In the genomic region with DNA sequence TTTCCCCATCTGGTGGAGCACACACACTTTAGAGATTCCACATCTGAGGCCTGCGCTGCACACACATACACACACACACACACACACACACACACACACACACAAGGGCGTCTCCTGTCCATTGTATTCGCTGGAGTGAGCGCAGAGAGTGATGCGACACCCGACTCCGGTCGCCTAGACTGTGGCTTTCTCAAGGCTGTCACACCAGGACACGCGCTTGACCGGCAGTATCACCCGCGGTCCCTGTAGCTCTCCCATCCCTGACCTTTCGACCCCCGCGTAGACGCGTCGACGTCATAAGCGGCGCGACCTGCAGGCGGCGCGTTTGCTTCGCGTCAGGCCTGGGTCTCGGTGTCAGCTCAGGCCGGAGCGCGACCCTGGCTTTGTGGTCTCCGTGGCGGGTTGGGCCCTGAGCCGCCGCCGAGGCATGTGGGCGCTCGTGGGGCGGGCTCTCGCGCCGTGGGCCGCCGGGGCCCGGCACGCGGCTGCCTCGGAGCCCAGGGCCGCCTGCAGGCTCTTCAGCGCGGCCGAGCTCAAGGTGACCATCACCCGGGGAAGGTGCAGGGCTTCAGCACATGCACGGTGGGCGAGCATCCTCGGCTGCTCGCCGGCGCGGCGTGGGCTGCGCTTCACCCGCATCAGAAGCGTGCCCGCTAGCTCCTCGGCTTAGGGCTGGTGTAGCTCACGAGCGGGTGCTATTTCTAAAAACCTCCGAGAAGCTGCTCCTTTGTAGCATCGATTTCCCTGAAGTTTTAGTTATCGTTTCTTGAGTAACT, we compare ENCODE assay signal across 7 mouse cellular contexts. TPM values are rescaled to one million over a fixed set of nuclear protein-coding genes. Genes with fewer than 3 reads are reported as not detected.
DNase-seq lines count a peak whose midpoint lies in the region; ATAC-seq lines count a peak whose summit lies in the region.

A gene (plus strand): TSS at position 296 of the 776 bp plus-strand sequence.

- peak within 1 kb of the TSS; percentile 59 for H3K4me2 ChIP-seq in intestine, embryonic 16.5 days (ENCODE audit: low read depth, low read length)
- H3K4me2 ChIP-seq in midbrain, embryonic 11.5 days: peak within 1 kb of the TSS; percentile 64

- H3K27ac ChIP-seq in intestine, embryonic 16.5 days (ENCODE audit: low read length): peak within 1 kb of the TSS; percentile 81
- peak within 1 kb of the TSS; percentile 60 for H3K27ac ChIP-seq in midbrain, embryonic 11.5 days (ENCODE audit: low read depth, low read length)

- intact Hi-C loops in left cerebral cortex, postnatal 36 days (cut with DNase I): no loop called here

- peak within 1 kb of the TSS; percentile 84 for H3K4me3 ChIP-seq in intestine, embryonic 16.5 days (ENCODE audit: low read length)
- H3K4me3 ChIP-seq in midbrain, embryonic 11.5 days (ENCODE audit: low read depth, low read length): peak within 1 kb of the TSS; percentile 89

- WGBS in intestine, embryonic 16.5 days: under 1% methylated on average over 72 of the region's 72 CpGs
- 1% methylated on average over 72 of the region's 72 CpGs for WGBS in midbrain, embryonic 11.5 days

- no peaks in the 10 kb centered on the region for H3K27me3 ChIP-seq in intestine, embryonic 16.5 days (replicated peaks; ENCODE audit: control insufficient read depth, insufficient read depth, low read length)
- no peaks in the 10 kb centered on the region for H3K27me3 ChIP-seq in midbrain, embryonic 11.5 days (ENCODE audit: control insufficient read depth, insufficient read depth, low read length)

- DNase-seq in adrenal gland, adult 2 months: peak; percentile 96
- DNase-seq in embryo, embryonic 11.5 days (ENCODE audit: low read depth, low spot score): peak; percentile 88
- peak; percentile 92 to 94 for DNase-seq in gastrocnemius, postnatal 4 days (ENCODE audit: low spot score in 2 of 2)
- peak; percentile 96 to 98 for DNase-seq in left cerebral cortex, postnatal 36 days (ENCODE audit: low spot score in 2 of 2)
- DNase-seq in midbrain, embryonic 11.5 days (ENCODE audit: low spot score, missing footprints): peak; percentile 100
- DNase-seq in skeletal muscle tissue, adult 2 months (ENCODE audit: low read depth, low spot score): peak; percentile 92

- H3K9ac ChIP-seq in intestine, embryonic 16.5 days (ENCODE audit: low read depth, low read length): peak within 1 kb of the TSS; percentile 96
- H3K9ac ChIP-seq in midbrain, embryonic 11.5 days (ENCODE audit: low read length): peak within 1 kb of the TSS; percentile 97

- peak; percentile 99 for ATAC-seq in intestine, embryonic 16.5 days
- peak; percentile 96 for ATAC-seq in midbrain, embryonic 11.5 days (ENCODE audit: low FRiP score)

- H3K9me3 ChIP-seq in intestine, embryonic 16.5 days (ENCODE audit: control insufficient read depth, low read length): no peaks in the 10 kb centered on the region
- H3K9me3 ChIP-seq in midbrain, embryonic 11.5 days (ENCODE audit: control insufficient read depth, low read length): no peaks in the 10 kb centered on the region

- no peaks in the 10 kb centered on the region for H3K36me3 ChIP-seq in intestine, embryonic 16.5 days (ENCODE audit: control insufficient read depth, insufficient read depth, low read length)
- no peaks in the 10 kb centered on the region for H3K36me3 ChIP-seq in midbrain, embryonic 11.5 days (ENCODE audit: control insufficient read depth, insufficient read depth, low read length)

- H3K4me1 ChIP-seq in intestine, embryonic 16.5 days (ENCODE audit: control insufficient read depth, insufficient read depth, low read length): no peaks in the 10 kb centered on the region
- H3K4me1 ChIP-seq in midbrain, embryonic 11.5 days (ENCODE audit: control insufficient read depth, insufficient read depth, low read length): no peaks in the 10 kb centered on the region

RNA-seq across cellular contexts. Expression of the gene that starts here (rescaled TPM):
- total RNA-seq in adrenal gland, adult 2 months (2021): 10 to 100 TPM; 16.5 to 20.0 TPM
- 21.0 and 27.1 TPM in 2 replicates for polyA plus RNA-seq in adrenal gland, adult 2 months (2012; rRNA removed)
- total RNA-seq in gastrocnemius, postnatal 4 days (2021): 10 to 100 TPM; 18.4 to 22.9 TPM
- polyA plus RNA-seq in intestine, embryonic 16.5 days (2015; fragmentation: Nextera tagmentation; extraction: Ambion mirVana): 33.1 and 35.3 TPM in 2 replicates
- 10 to 100 TPM; 19.7 to 29.1 TPM for total RNA-seq in left cerebral cortex, postnatal 36 days (2021)
- 47.8 and 47.9 TPM in 2 replicates for polyA plus RNA-seq in midbrain, embryonic 11.5 days (2014; fragmentation: Nextera tagmentation; extraction: Ambion mirVana)

Comparison
In these comparisons a context has a peak if more than half of its experiments do, and no peak if none do; other contexts are left out.
1. Peak in every context shown above with its lines: DNase-seq, ATAC-seq, H3K4me3 ChIP-seq and H3K27ac ChIP-seq.